8 mouse cellular contexts compared by ENCODE assay signal in genomic region chr5:118244606-118245443, GRCm38 (mm10). TPM values are rescaled to one million over a fixed set of nuclear protein-coding genes. Genes with fewer than 3 reads are reported as not detected.
DNase-seq lines count a peak whose midpoint lies in the region; ATAC-seq and TF ChIP-seq lines count a peak whose summit lies in the region.

Gene Rnft2, minus strand, starts transcription at chr5:118245116.
Gene 2410131K14Rik, plus strand, starts transcription at chr5:118245227.

- H3K27ac ChIP-seq in bone marrow, adult 2 months (ENCODE audit: control insufficient read depth, insufficient read depth, low read depth, low read length, poor library complexity), result peak within 1 kb of the TSS; percentile 37; the same call in 1 of the 2 replicates
- peak within 1 kb of the TSS; percentile 81 for H3K27ac ChIP-seq in embryonic facial prominence, embryonic 15.5 days (replicated peaks)
- peak within 1 kb of the TSS; percentile 67; the same call in 1 of the 2 replicates for H3K27ac ChIP-seq in limb, embryonic 14.5 days (replicated peaks; ENCODE audit: low read depth, low read length)
- H3K27ac ChIP-seq in midbrain, postnatal 0 days (ENCODE audit: low read depth, low read length), result peak within 1 kb of the TSS; percentile 81

- DNase-seq in 416B (ENCODE audit: low read depth), result peak; percentile 98
- DNase-seq in heart, adult 8-10 months (ENCODE audit: low spot score), result peak; percentile 100
- DNase-seq in kidney, adult 9 months, result peak; percentile 100
- peak; percentile 99 for DNase-seq in limb, embryonic 14.5 days (ENCODE audit: low spot score)
- peak; percentile 100 for DNase-seq in midbrain, postnatal 0 days (ENCODE audit: low spot score)
- peak; percentile 94 to 96 for DNase-seq in spleen, postnatal 14 days (ENCODE audit: low spot score in 2 of 2)

- H3K4me3 ChIP-seq in bone marrow, adult 2 months (replicated peaks; ENCODE audit: control insufficient read depth, low read depth, low read length), result peak within 1 kb of the TSS; percentile 84
- H3K4me3 ChIP-seq in embryonic facial prominence, embryonic 15.5 days (replicated peaks), result peak within 1 kb of the TSS; percentile 85
- H3K4me3 ChIP-seq in limb, embryonic 14.5 days (replicated peaks; ENCODE audit: low read length), result peak within 1 kb of the TSS; percentile 65
- peak within 1 kb of the TSS; percentile 53 for H3K4me3 ChIP-seq in midbrain, postnatal 0 days (ENCODE audit: low read depth, low read length)

- peaks cover 30% of the 10 kb centered on the region for H3K36me3 ChIP-seq in embryonic facial prominence, embryonic 15.5 days
- H3K36me3 ChIP-seq in limb, embryonic 14.5 days (ENCODE audit: control insufficient read depth, insufficient read depth, low read length), result peaks cover 20% of the 10 kb centered on the region
- H3K36me3 ChIP-seq in midbrain, postnatal 0 days (ENCODE audit: insufficient read depth, low read length), result peaks cover 25% of the 10 kb centered on the region

- under 1% methylated on average over 68 of the region's 68 CpGs for WGBS in bone marrow, adult 2 months
- under 1% methylated on average over 68 of the region's 68 CpGs for WGBS in embryonic facial prominence, embryonic 15.5 days
- WGBS in limb, embryonic 14.5 days, result 3% methylated on average over 67 of the region's 68 CpGs
- under 1% methylated on average over 68 of the region's 68 CpGs for WGBS in midbrain, postnatal 0 days

- peak within 1 kb of the TSS; percentile 87 for H3K4me2 ChIP-seq in embryonic facial prominence, embryonic 15.5 days (replicated peaks)
- peak within 1 kb of the TSS; percentile 86 for H3K4me2 ChIP-seq in limb, embryonic 14.5 days (replicated peaks; ENCODE audit: low read depth, low read length, severe bottlenecking)
- H3K4me2 ChIP-seq in midbrain, postnatal 0 days (ENCODE audit: low read depth, low read length, poor library complexity, severe bottlenecking), result peak within 1 kb of the TSS; percentile 63

- peak within 1 kb of the TSS; percentile 75 for H3K9ac ChIP-seq in embryonic facial prominence, embryonic 15.5 days
- peak within 1 kb of the TSS; percentile 70 for H3K9ac ChIP-seq in limb, embryonic 14.5 days (ENCODE audit: low read depth, low read length, severe bottlenecking)
- peak within 1 kb of the TSS; percentile 69 for H3K9ac ChIP-seq in midbrain, postnatal 0 days (replicated peaks; ENCODE audit: low read length, poor library complexity, severe bottlenecking)

- no peak for TF ChIP-seq CTCF in bone marrow, adult 2 months (IDR thresholded peaks at IDR 0.05; ENCODE audit: control insufficient read depth, insufficient read depth, low read length)
- TF ChIP-seq CTCF in midbrain, postnatal 0 days (IDR thresholded peaks at IDR 0.05), result peak; percentile 29

- H3K27me3 ChIP-seq in embryonic facial prominence, embryonic 15.5 days, result no peaks in the 10 kb centered on the region
- H3K27me3 ChIP-seq in limb, embryonic 14.5 days (ENCODE audit: control insufficient read depth, insufficient read depth, low read length), result no peaks in the 10 kb centered on the region
- no peaks in the 10 kb centered on the region for H3K27me3 ChIP-seq in midbrain, postnatal 0 days (ENCODE audit: insufficient read depth, low read length)

- peak; percentile 100 for ATAC-seq in embryonic facial prominence, embryonic 15.5 days (ENCODE audit: insufficient number of reproducible peaks, low FRiP score, low TSS enrichment, low read depth)
- ATAC-seq in limb, embryonic 14.5 days (ENCODE audit: low FRiP score, low read depth), result peak; percentile 100
- peak; percentile 100 for ATAC-seq in midbrain, postnatal 0 days (ENCODE audit: low FRiP score)

- H3K9me3 ChIP-seq in embryonic facial prominence, embryonic 15.5 days (replicated peaks), result no peaks in the 10 kb centered on the region
- H3K9me3 ChIP-seq in limb, embryonic 14.5 days (ENCODE audit: control insufficient read depth, low read length), result no peaks in the 10 kb centered on the region
- no peaks in the 10 kb centered on the region for H3K9me3 ChIP-seq in midbrain, postnatal 0 days (ENCODE audit: low read length)

- peak; percentile 33; the same call in 1 of the 2 replicates for TF ChIP-seq POLR2A in bone marrow, adult 2 months (IDR thresholded peaks at IDR 0.05; ENCODE audit: borderline replicate concordance, control insufficient read depth, low read depth, low read length)
- peak; percentile 77; the same call in 1 of the 2 replicates for TF ChIP-seq POLR2A in limb, embryonic 14.5 days (IDR thresholded peaks at IDR 0.05; ENCODE audit: borderline replicate concordance, extremely low read depth, insufficient read depth, insufficient read length)

- H3K4me1 ChIP-seq in bone marrow, adult 2 months (ENCODE audit: control insufficient read depth, insufficient read depth, low read length), result no peaks in the 10 kb centered on the region; the same call in 1 of the 2 replicates
- peaks cover 27% of the 10 kb centered on the region for H3K4me1 ChIP-seq in embryonic facial prominence, embryonic 15.5 days
- peaks cover 16% of the 10 kb centered on the region for H3K4me1 ChIP-seq in limb, embryonic 14.5 days (ENCODE audit: control insufficient read depth, insufficient read depth, low read length)
- H3K4me1 ChIP-seq in midbrain, postnatal 0 days (ENCODE audit: insufficient read depth, low read length), result 0 out of 2 replicates have a peak, but pooled peaks cover 4% of the 10 kb centered on the region

RNA-seq across cellular contexts. Expression of gene Rnft2, which starts in this region (rescaled TPM):
- polyA plus RNA-seq in bone marrow, adult 2 months (2011; ENCODE audit: insufficient read depth, insufficient read length, low replicate concordance, missing spikeins), result 0.86 TPM in 1 of 2 replicates, not detected in the other
- 3.5 and 4.3 TPM in 2 replicates for polyA plus RNA-seq in embryonic facial prominence, embryonic 15.5 days (2015; fragmentation: Nextera tagmentation; extraction: Ambion mirVana)
- 1 to 10 TPM; 1.8 to 2.3 (median 2.0) TPM for total RNA-seq in heart, adult 8-10 months (2022)
- 31.4 and 41.2 TPM in 2 replicates for polyA plus RNA-seq in limb, embryonic 14.5 days (2012; rRNA removed)
- 3.1 and 3.7 TPM in 2 replicates for polyA plus RNA-seq in limb, embryonic 14.5 days (2014; fragmentation: Nextera tagmentation; extraction: Ambion mirVana)
- 121 and 125 TPM in 2 replicates for total RNA-seq in midbrain, postnatal 0 days (2014; rRNA removed)
- polyA plus RNA-seq in midbrain, postnatal 0 days (2015; fragmentation: Nextera tagmentation; extraction: Ambion mirVana), result 14.3 and 15.0 TPM in 2 replicates

RNA-seq across cellular contexts. Expression of gene 2410131K14Rik, which starts in this region (rescaled TPM):
- polyA plus RNA-seq in bone marrow, adult 2 months (2011; ENCODE audit: insufficient read depth, insufficient read length, low replicate concordance, missing spikeins), result 0.57 and 3.1 TPM in 2 replicates
- 9.5 and 10.6 TPM in 2 replicates for polyA plus RNA-seq in embryonic facial prominence, embryonic 15.5 days (2015; fragmentation: Nextera tagmentation; extraction: Ambion mirVana)
- 10 to 100 TPM in 1 of 4 experiments, 1 to 10 TPM in 3; 9.2 to 11.5 (median 9.7) TPM for total RNA-seq in heart, adult 8-10 months (2022)
- 13.8 and 16.8 TPM in 2 replicates for polyA plus RNA-seq in limb, embryonic 14.5 days (2012; rRNA removed)
- 10.4 and 11.4 TPM in 2 replicates for polyA plus RNA-seq in limb, embryonic 14.5 days (2014; fragmentation: Nextera tagmentation; extraction: Ambion mirVana)
- total RNA-seq in midbrain, postnatal 0 days (2014; rRNA removed), result 33.3 and 34.0 TPM in 2 replicates
- 18.8 and 19.2 TPM in 2 replicates for polyA plus RNA-seq in midbrain, postnatal 0 days (2015; fragmentation: Nextera tagmentation; extraction: Ambion mirVana)

Comparison
In these comparisons a context has a peak if more than half of its experiments do, and no peak if none do; other contexts are left out.
1. Peak in every context shown above with its lines: DNase-seq, ATAC-seq, H3K4me3 ChIP-seq and H3K27ac ChIP-seq.
2. RNA of gene Rnft2 (total RNA-seq): 121 to 125 TPM in midbrain, postnatal 0 days; 1.8 to 2.3 TPM in heart, adult 8-10 months; every median in the first group is over 10 times any median in the second.